Mouse (Mus musculus): Measurements from ENCODE around the gene Cactin. TPM values are rescaled to one million over a fixed set of nuclear protein-coding genes. Genes with fewer than 3 reads are reported as not detected.

Gene Cactin
- polyA plus RNA-seq, 1 experiment from 2014 or later: 60.5 TPM

- Histone ChIP-seq H3K4me2 (replicated peaks) (no peak overlapping the region), H3K4me3 (no peak overlapping the region), H3K4me1 (peaks cover 22% of the 10 kb centered on the region), H3K9me3 (no peaks in the 10 kb centered on the region), H3K27me3 (peaks cover 53% of the 10 kb centered on the region), H3K27ac (replicated peaks) (no peak overlapping the region), H3K36me3 (no peaks in the 10 kb centered on the region), H3K9ac (replicated peaks) (no peak overlapping the region)
- no peak for ATAC-seq (ENCODE audit: low FRiP score, low read depth)
- 5% methylated on average over 7 of the region's 7 CpGs for WGBS
Observed at GRCm38 (mm10) chr10:81289278-81289677, 31.6 kb upstream of the Cactin start.

GRCm38 (mm10) chr10:81289811-81290210 is 31.1 kb upstream of the Cactin start:
- peaks cover 47% of the 10 kb centered on the region for H3K27me3 ChIP-seq
- 0 out of 2 replicates have a peak overlapping the region, but pooled peaks have one; percentile 15 for H3K9ac ChIP-seq (replicated peaks)
- H3K9me3 ChIP-seq: no peaks in the 10 kb centered on the region
- no peaks in the 10 kb centered on the region for H3K36me3 ChIP-seq
- H3K27ac ChIP-seq (replicated peaks): no peak overlapping the region
- H3K4me3 ChIP-seq: no peak overlapping the region
- ATAC-seq (ENCODE audit: low FRiP score, low read depth): no peak
- H3K4me1 ChIP-seq: peaks cover 28% of the 10 kb centered on the region
- WGBS: 64% methylated on average over 14 of the region's 14 CpGs
- no peak overlapping the region for H3K4me2 ChIP-seq (replicated peaks)

- Histone ChIP-seq H3K9ac (replicated peaks) (no peak overlapping the region; the same call in 1 of the 2 replicates), H3K36me3 (no peaks in the 10 kb centered on the region), H3K27me3 (peaks cover 39% of the 10 kb centered on the region), H3K4me3 (no peak overlapping the region), H3K4me1 (peaks cover 34% of the 10 kb centered on the region), H3K4me2 (replicated peaks) (no peak overlapping the region), H3K27ac (replicated peaks) (no peak overlapping the region), H3K9me3 (no peaks in the 10 kb centered on the region)
- no peak for ATAC-seq (ENCODE audit: low FRiP score, low read depth)
- 15% methylated on average over 24 of the region's 24 CpGs for WGBS
Observed at GRCm38 (mm10) chr10:81290698-81291460, 30.0 kb upstream of the Cactin start.

- no peak for ATAC-seq (ENCODE audit: low FRiP score, low read depth)
- Histone ChIP-seq H3K4me2 (replicated peaks) (no peak within 1 kb of the TSS), H3K4me3 (0 out of 2 replicates have a peak within 1 kb of the TSS, but pooled peaks have one; percentile 88), H3K9me3 (no peaks in the 10 kb centered on the region), H3K9ac (replicated peaks) (no peak within 1 kb of the TSS; the same call in 1 of the 2 replicates), H3K27ac (replicated peaks) (no peak within 1 kb of the TSS), H3K4me1 (peaks cover 34% of the 10 kb centered on the region), H3K27me3 (peaks cover 39% of the 10 kb centered on the region), H3K36me3 (no peaks in the 10 kb centered on the region)
- WGBS: 73% methylated on average over 9 of the region's 9 CpGs
Observed at GRCm38 (mm10) chr10:81291511-81292104, 29.3 kb upstream of the Cactin start, which contains the start of gene Tjp3. Gene Tjp3 (minus strand): TSS chr10:81291581.

GRCm38 (mm10) chr10:81292554-81293333 is 28.2 kb upstream of the Cactin start, which contains the start of gene Pip5k1c:
Gene Pip5k1c (plus strand): TSS chr10:81292963.
- H3K36me3 ChIP-seq: no peaks in the 10 kb centered on the region
- H3K4me2 ChIP-seq (replicated peaks): peak within 1 kb of the TSS; percentile 93
- peak within 1 kb of the TSS; percentile 88 for H3K4me3 ChIP-seq
- ATAC-seq (ENCODE audit: low FRiP score, low read depth): peak; percentile 94
- H3K27ac ChIP-seq (replicated peaks): peak within 1 kb of the TSS; percentile 86
- under 1% methylated on average over 70 of the region's 80 CpGs for WGBS
- H3K9ac ChIP-seq (replicated peaks): peak within 1 kb of the TSS; percentile 89
- H3K9me3 ChIP-seq: no peaks in the 10 kb centered on the region
- peaks cover 35% of the 10 kb centered on the region for H3K27me3 ChIP-seq
- H3K4me1 ChIP-seq: peaks cover 35% of the 10 kb centered on the region

GRCm38 (mm10) chr10:81293334-81294030 is 27.4 kb upstream of the Cactin start:
- WGBS: 3% methylated on average over 25 of the region's 25 CpGs
- H3K27ac ChIP-seq (replicated peaks): peak overlapping the region; percentile 86

GRCm38 (mm10) chr10:81294442-81294841 is 26.5 kb upstream of the Cactin start:
- Histone ChIP-seq H3K27me3 (peaks cover 24% of the 10 kb centered on the region), H3K4me1 (peaks cover 35% of the 10 kb centered on the region), H3K27ac (replicated peaks) (no peak overlapping the region), H3K4me3 (peak overlapping the region; percentile 88), H3K9me3 (no peaks in the 10 kb centered on the region), H3K9ac (replicated peaks) (peak overlapping the region; percentile 89), H3K36me3 (no peaks in the 10 kb centered on the region), H3K4me2 (replicated peaks) (peak overlapping the region; percentile 93)
- 75% methylated on average over 8 of the region's 8 CpGs for WGBS
- ATAC-seq (ENCODE audit: low FRiP score, low read depth): no peak

More at GRCm38 (mm10) chr10:81293334-81294030, 27.4 kb upstream of the Cactin start:
- Histone ChIP-seq H3K9ac (replicated peaks) (peak overlapping the region; percentile 89), H3K27me3 (peaks cover 28% of the 10 kb centered on the region), H3K4me1 (peaks cover 35% of the 10 kb centered on the region), H3K9me3 (no peaks in the 10 kb centered on the region), H3K4me2 (replicated peaks) (peak overlapping the region; percentile 93), H3K36me3 (no peaks in the 10 kb centered on the region), H3K4me3 (peak overlapping the region; percentile 88)
- ATAC-seq (ENCODE audit: low FRiP score, low read depth): no peak; the same call in 1 of the 2 replicates

GRCm38 (mm10) chr10:81295185-81295584 is 25.7 kb upstream of the Cactin start:
- H3K27me3 ChIP-seq: peaks cover 16% of the 10 kb centered on the region
- 0 out of 2 replicates have a peak overlapping the region, but pooled peaks have one; percentile 12 for H3K27ac ChIP-seq (replicated peaks)
- no peaks in the 10 kb centered on the region for H3K9me3 ChIP-seq
- H3K4me2 ChIP-seq (replicated peaks): no peak overlapping the region
- no peak overlapping the region; the same call in 1 of the 2 replicates for H3K4me3 ChIP-seq
- H3K9ac ChIP-seq (replicated peaks): no peak overlapping the region
- peaks cover 35% of the 10 kb centered on the region for H3K4me1 ChIP-seq
- 95% methylated on average over 6 of the region's 6 CpGs for WGBS
- no peaks in the 10 kb centered on the region for H3K36me3 ChIP-seq
- no peak for ATAC-seq (ENCODE audit: low FRiP score, low read depth)

GRCm38 (mm10) chr10:81297246-81297645 is 23.7 kb upstream of the Cactin start:
- ATAC-seq (ENCODE audit: low FRiP score, low read depth): no peak
- no peak overlapping the region for H3K4me3 ChIP-seq
- H3K9me3 ChIP-seq: no peaks in the 10 kb centered on the region
- no peaks in the 10 kb centered on the region for H3K27me3 ChIP-seq
- no peak overlapping the region for H3K9ac ChIP-seq (replicated peaks)
- no peaks in the 10 kb centered on the region for H3K36me3 ChIP-seq
- no peak overlapping the region for H3K4me2 ChIP-seq (replicated peaks)
- no peak overlapping the region for H3K27ac ChIP-seq (replicated peaks)
- H3K4me1 ChIP-seq: peaks cover 35% of the 10 kb centered on the region
- 86% methylated on average over 6 of the region's 6 CpGs for WGBS

- H3K4me3 ChIP-seq: no peak overlapping the region
- H3K9me3 ChIP-seq: no peaks in the 10 kb centered on the region
- H3K9ac ChIP-seq (replicated peaks): no peak overlapping the region
- H3K27me3 ChIP-seq: no peaks in the 10 kb centered on the region
- peaks cover 40% of the 10 kb centered on the region for H3K4me1 ChIP-seq
- H3K27ac ChIP-seq (replicated peaks): no peak overlapping the region
- no peak for ATAC-seq (ENCODE audit: low FRiP score, low read depth)
- no peak overlapping the region for H3K4me2 ChIP-seq (replicated peaks)
- WGBS: 80% methylated on average over 10 of the region's 10 CpGs
- H3K36me3 ChIP-seq: no peaks in the 10 kb centered on the region
Observed at GRCm38 (mm10) chr10:81297845-81298244, 23.1 kb upstream of the Cactin start.

- Histone ChIP-seq H3K9ac (replicated peaks) (no peak overlapping the region), H3K4me1 (peaks cover 44% of the 10 kb centered on the region), H3K4me3 (no peak overlapping the region), H3K4me2 (replicated peaks) (no peak overlapping the region), H3K27me3 (no peaks in the 10 kb centered on the region), H3K36me3 (no peaks in the 10 kb centered on the region), H3K27ac (replicated peaks) (no peak overlapping the region), H3K9me3 (no peaks in the 10 kb centered on the region)
- 94% methylated on average over 17 of the region's 17 CpGs for WGBS
- ATAC-seq (ENCODE audit: low FRiP score, low read depth): no peak
Observed at GRCm38 (mm10) chr10:81298369-81299100, 22.4 kb upstream of the Cactin start.

All from midbrain, embryonic 12.5 days (tissue).